Mouse (Mus musculus): ENCODE data around the gene Cables2.

DNA sequence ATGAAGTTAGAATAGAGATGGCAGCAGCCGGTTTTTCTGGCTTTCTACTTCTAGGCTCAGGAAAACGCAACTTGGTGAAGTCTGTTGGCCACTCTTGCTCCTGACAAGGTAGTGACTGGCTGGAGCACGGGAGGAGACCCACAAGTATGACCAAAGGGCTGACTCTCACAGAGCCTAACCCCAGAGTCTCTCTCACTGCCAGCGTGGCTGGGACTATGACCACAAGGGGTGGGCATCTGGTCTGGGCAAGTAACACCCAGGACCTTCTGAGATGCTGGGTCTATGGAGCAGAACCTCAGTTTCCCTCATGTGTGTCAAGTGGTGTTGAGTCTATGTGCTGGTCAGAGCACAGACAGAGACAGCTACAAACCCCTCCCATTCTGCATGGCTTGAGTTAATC, 3.1 kb upstream of the Cables2 start:
- TF ChIP-seq CTCF (IDR thresholded peaks at IDR 0.05; ENCODE audit: low read depth) (0 out of 2 replicates have a peak, but pooled peaks have one; percentile 4), EP300 (optimal IDR thresholded peaks at IDR 0.05) (no peak)

Measured in stomach, postnatal 0 days (tissue).